Mouse (Mus musculus) lung, postnatal 25 days (tissue): Measurements from ENCODE around the gene Tk2.
"Not testable (repeated sequence)": the region's sequence is repeated elsewhere in the genome, so short reads cannot be mapped to it uniquely, and the experiment has no call there.

ENCODE experiments used
- DNase-seq: peaks from one replicate; pipeline ENCODE4 v3.0.0; 2022; ENCODE audit warnings: low spot score

The Tk2 gene

GRCm38 (mm10) chr8:104248276-104248675 lies at the start of gene Tk2:
Gene Tk2, minus strand, starts transcription at chr8:104248558.
- peak; percentile 76 for DNase-seq

- no peak for DNase-seq
Measured at GRCm38 (mm10) chr8:104294396-104294795, 46.0 kb upstream of the Tk2 start.

- DNase-seq, result not testable (repeated sequence)
Measured at GRCm38 (mm10) chr8:104293081-104293480, 44.7 kb upstream of the Tk2 start, which contains the start of gene Cmtm2a. Gene Cmtm2a, minus strand, starts transcription at chr8:104293181.

GRCm38 (mm10) chr8:104268937-104269440 lies 20.6 kb upstream of the Tk2 start:
- DNase-seq, result no peak

GRCm38 (mm10) chr8:104268368-104268767 lies 20.0 kb upstream of the Tk2 start:
- DNase-seq, result no peak

- DNase-seq, result not testable (repeated sequence)
Measured at GRCm38 (mm10) chr8:104264271-104264935, 16.0 kb upstream of the Tk2 start.

- not testable (repeated sequence) for DNase-seq
Measured at GRCm38 (mm10) chr8:104261802-104262201, 13.4 kb upstream of the Tk2 start.

- DNase-seq, result no peak
Measured at GRCm38 (mm10) chr8:104253016-104253415, 4.7 kb upstream of the Tk2 start.

GRCm38 (mm10) chr8:104251461-104251860 lies 3.1 kb upstream of the Tk2 start:
- DNase-seq, result no peak

- DNase-seq, result peak; percentile 90
Measured at GRCm38 (mm10) chr8:104250439-104251367, 2.3 kb upstream of the Tk2 start, which contains the start of gene Cklf. Gene Cklf, plus strand, starts transcription at chr8:104250861.

- no peak for DNase-seq
Measured at GRCm38 (mm10) chr8:104249442-104249996, 1.2 kb upstream of the Tk2 start.

- DNase-seq, result no peak
Measured at GRCm38 (mm10) chr8:104247908-104248275, 466 bp downstream of the Tk2 start.

GRCm38 (mm10) chr8:104247054-104247907 lies 1.1 kb downstream of the Tk2 start:
- DNase-seq, result peak; percentile 76

GRCm38 (mm10) chr8:104246621-104247020 lies 1.7 kb downstream of the Tk2 start:
- DNase-seq, result no peak

GRCm38 (mm10) chr8:104242038-104242644 lies 6.2 kb downstream of the Tk2 start:
- DNase-seq, result no peak

- DNase-seq, result no peak
Measured at GRCm38 (mm10) chr8:104239418-104239861, 8.9 kb downstream of the Tk2 start.

GRCm38 (mm10) chr8:104234573-104234972 lies 13.8 kb downstream of the Tk2 start:
- no peak for DNase-seq

GRCm38 (mm10) chr8:104232919-104233318 lies 15.4 kb downstream of the Tk2 start:
- DNase-seq, result peak; percentile 39

GRCm38 (mm10) chr8:104232039-104232438 lies 16.3 kb downstream of the Tk2 start:
- no peak for DNase-seq

- DNase-seq, result no peak
Measured at GRCm38 (mm10) chr8:104230377-104230776, 18.0 kb downstream of the Tk2 start.

GRCm38 (mm10) chr8:104227048-104227447 lies 21.3 kb downstream of the Tk2 start:
- DNase-seq, result no peak
